Comparison of ENCODE assay signal across 29 mouse cellular contexts in the genomic region with DNA sequence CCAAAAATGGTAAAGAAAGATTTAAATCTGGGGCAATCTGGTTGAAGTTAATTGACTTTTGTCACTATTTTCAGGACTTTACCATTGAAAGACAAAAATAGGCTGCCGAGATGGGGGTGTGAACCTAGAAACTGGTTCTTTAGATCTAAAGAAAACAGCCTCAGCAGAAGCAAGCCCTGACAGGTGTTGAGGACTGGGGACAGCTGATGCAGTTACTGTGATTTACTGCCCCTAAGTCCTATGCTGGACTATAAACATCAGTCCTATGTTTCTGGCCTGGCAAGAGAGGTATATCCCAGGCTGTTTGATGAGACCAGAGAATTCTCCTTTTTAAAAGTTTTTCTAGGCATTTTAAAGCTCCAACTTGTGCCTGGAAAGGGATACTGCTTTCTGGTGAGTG. TPM values are rescaled to one million over a fixed set of nuclear protein-coding genes. Genes with fewer than 3 reads are reported as not detected.
DNase-seq lines count a peak whose midpoint lies in the region; ATAC-seq and TF ChIP-seq lines count a peak whose summit lies in the region.
"Had no signal": no experiment of that assay in that cellular context is flagged by ENCODE, and none has a peak within 500 bp of the region (broad histone marks: within the 10 kb centered on the region; RNA-seq: fewer than 3 reads in every experiment).

No protein-coding gene starts in this region.

- no peak overlapping the region for H3K4me3 ChIP-seq in limb, embryonic 14.5 days (replicated peaks; ENCODE audit: low read length)
- no peak overlapping the region for H3K4me3 ChIP-seq in limb, embryonic 10.5 days
- H3K4me3 ChIP-seq: embryonic facial prominence, embryonic 12.5 days; erythroblast, embryonic 14.5 days; forebrain, embryonic 12.5 days; forebrain, embryonic 15.5 days; heart, embryonic 13.5 days had no signal

- no peak for TF ChIP-seq POLR2A in limb, embryonic 14.5 days (IDR thresholded peaks at IDR 0.05; ENCODE audit: borderline replicate concordance, extremely low read depth, insufficient read depth, insufficient read length)

- WGBS in limb, embryonic 14.5 days = 50% methylated on average over 1 of the region's 1 CpGs
- WGBS in limb, embryonic 10.5 days = 55% methylated on average over 1 of the region's 1 CpGs

- peak; percentile 4 for DNase-seq in embryo, embryonic 10.5 days (ENCODE audit: low spot score)
- DNase-seq in embryo, embryonic 9.5 days (ENCODE audit: extremely low spot score) = no peak
- peak; percentile 16 for DNase-seq in limb, embryonic 14.5 days (ENCODE audit: low spot score)
- no peak for DNase-seq in limb, embryonic 10.5 days (ENCODE audit: low spot score)
- DNase-seq in mesoderm, embryonic 11.5 days (ENCODE audit: low read depth, low spot score) = peak; percentile 26
- no peak for DNase-seq in kidney, adult 18-20 months
- no peak for DNase-seq in cerebellum, adult 8-10 months
- DNase-seq: adrenal gland, adult 8-10 months; adrenal gland, postnatal 25 days; cerebellum, adult 18-20 months; cerebellum, adult 9-11 months; cerebellum, postnatal 25 days; embryo, embryonic 11 days; gastrocnemius, postnatal 25 days; heart, adult 18-20 months; heart, postnatal 14 days; heart, postnatal 4 days had no signal

- H3K9me3 ChIP-seq in limb, embryonic 14.5 days (ENCODE audit: control insufficient read depth, low read length) = no peaks in the 10 kb centered on the region
- no peaks in the 10 kb centered on the region for H3K9me3 ChIP-seq in limb, embryonic 10.5 days (replicated peaks)
- H3K9me3 ChIP-seq: embryonic facial prominence, embryonic 12.5 days; forebrain, embryonic 12.5 days; forebrain, embryonic 15.5 days; heart, embryonic 13.5 days had no signal

- ATAC-seq in limb, embryonic 14.5 days (ENCODE audit: low FRiP score, low read depth) = no peak
- ATAC-seq: activated CD4-positive, CD25-positive, alpha-beta regulatory T cell, adult 4 months; CD4-positive, CD25-positive, alpha-beta regulatory T cell, adult 4 months; forebrain, embryonic 15.5 days; hindbrain, postnatal 0 days; inflammation-experienced regulatory T-cells, adult 6 months had no signal

- H3K27ac ChIP-seq in limb, embryonic 14.5 days (replicated peaks; ENCODE audit: low read depth, low read length) = no peak overlapping the region
- H3K27ac ChIP-seq in limb, embryonic 10.5 days = no peak overlapping the region
- H3K27ac ChIP-seq: embryonic facial prominence, embryonic 12.5 days; forebrain, embryonic 12.5 days; forebrain, embryonic 15.5 days; heart, embryonic 13.5 days; hindbrain, embryonic 14.5 days; hindbrain, postnatal 0 days had no signal

- H3K4me1 ChIP-seq in limb, embryonic 14.5 days (ENCODE audit: control insufficient read depth, insufficient read depth, low read length) = no peaks in the 10 kb centered on the region
- no peaks in the 10 kb centered on the region for H3K4me1 ChIP-seq in limb, embryonic 10.5 days
- H3K4me1 ChIP-seq: embryonic facial prominence, embryonic 12.5 days; forebrain, embryonic 12.5 days; forebrain, embryonic 15.5 days had no signal

- H3K36me3 ChIP-seq in limb, embryonic 14.5 days (ENCODE audit: control insufficient read depth, insufficient read depth, low read length) = peaks cover 20% of the 10 kb centered on the region
- peaks cover 22% of the 10 kb centered on the region for H3K36me3 ChIP-seq in limb, embryonic 10.5 days

- no peak overlapping the region for H3K9ac ChIP-seq in limb, embryonic 14.5 days (ENCODE audit: low read depth, low read length, severe bottlenecking)
- H3K9ac ChIP-seq: embryonic facial prominence, embryonic 12.5 days; forebrain, embryonic 12.5 days; forebrain, embryonic 15.5 days; heart, embryonic 13.5 days; hindbrain, embryonic 14.5 days had no signal

- no peak overlapping the region for H3K4me2 ChIP-seq in limb, embryonic 14.5 days (replicated peaks; ENCODE audit: low read depth, low read length, severe bottlenecking)
- H3K4me2 ChIP-seq: embryonic facial prominence, embryonic 12.5 days; forebrain, embryonic 12.5 days; forebrain, embryonic 15.5 days; heart, embryonic 13.5 days; hindbrain, embryonic 14.5 days had no signal

- no peaks in the 10 kb centered on the region for H3K27me3 ChIP-seq in limb, embryonic 14.5 days (ENCODE audit: control insufficient read depth, insufficient read depth, low read length)
- no peaks in the 10 kb centered on the region for H3K27me3 ChIP-seq in limb, embryonic 10.5 days (ENCODE audit: low read depth, poor library complexity, severe bottlenecking)
- H3K27me3 ChIP-seq: embryonic facial prominence, embryonic 12.5 days; forebrain, embryonic 12.5 days; forebrain, embryonic 15.5 days; heart, embryonic 13.5 days had no signal

RNA-seq across cellular contexts. Expression of gene Atp8a2, which starts 17.1 kb away (rescaled TPM):
- 0.70 and 1.0 TPM in 2 replicates for polyA plus RNA-seq in limb, embryonic 14.5 days (2012; rRNA removed)
- 1.6 and 1.7 TPM in 2 replicates for polyA plus RNA-seq in limb, embryonic 14.5 days (2014; fragmentation: Nextera tagmentation; extraction: Ambion mirVana)
- polyA plus RNA-seq in limb, embryonic 10.5 days (2016; fragmentation: Nextera tagmentation; extraction: Ambion mirVana) = 0.64 and 2.8 TPM in 2 replicates

RNA-seq across cellular contexts. Expression of gene Nupl1, which starts 37.2 kb away (rescaled TPM):
- not detected in 2 replicates for polyA plus RNA-seq in limb, embryonic 14.5 days (2012; rRNA removed)
- not detected in 2 replicates for polyA plus RNA-seq in limb, embryonic 14.5 days (2014; fragmentation: Nextera tagmentation; extraction: Ambion mirVana)
- not detected in 2 replicates for polyA plus RNA-seq in limb, embryonic 10.5 days (2016; fragmentation: Nextera tagmentation; extraction: Ambion mirVana)
- polyA plus RNA-seq: embryonic facial prominence, embryonic 12.5 days; erythroblast, embryonic 14.5 days; heart, embryonic 13.5 days; heart, embryonic 16.5 days; hindbrain, embryonic 11.5 days; inflammation-experienced regulatory T-cells, adult 6 months had no signal

RNA-seq across cellular contexts. Expression of gene Gm49336, which starts 37.3 kb away (rescaled TPM):
- 42.3 and 43.3 TPM in 2 replicates for polyA plus RNA-seq in limb, embryonic 14.5 days (2012; rRNA removed)
- 49.6 and 55.5 TPM in 2 replicates for polyA plus RNA-seq in limb, embryonic 14.5 days (2014; fragmentation: Nextera tagmentation; extraction: Ambion mirVana)
- 53.6 and 60.0 TPM in 2 replicates for polyA plus RNA-seq in limb, embryonic 10.5 days (2016; fragmentation: Nextera tagmentation; extraction: Ambion mirVana)

RNA-seq across cellular contexts. Expression of gene Mtmr6, which starts 51.0 kb away (rescaled TPM):
- 25.1 and 27.4 TPM in 2 replicates for polyA plus RNA-seq in limb, embryonic 14.5 days (2012; rRNA removed)
- polyA plus RNA-seq in limb, embryonic 14.5 days (2014; fragmentation: Nextera tagmentation; extraction: Ambion mirVana) = 39.5 and 41.4 TPM in 2 replicates
- 16.7 and 20.9 TPM in 2 replicates for polyA plus RNA-seq in limb, embryonic 10.5 days (2016; fragmentation: Nextera tagmentation; extraction: Ambion mirVana)

Comparison
In these comparisons a context has a peak if more than half of its experiments do, and no peak if none do; other contexts are left out.
1. DNase-seq: peak in embryo, embryonic 10.5 days (single experiment), limb, embryonic 14.5 days (single experiment) and mesoderm, embryonic 11.5 days (single experiment); none in embryo, embryonic 9.5 days (single experiment), limb, embryonic 10.5 days (single experiment), kidney, adult 18-20 months (single experiment) and cerebellum, adult 8-10 months (single experiment).